In genomic region chr11:35491701-35492100, GRCm38 (mm10) we compare ENCODE assay signal across 17 mouse cellular contexts.
"Had no signal": no experiment of that assay in that cellular context is flagged by ENCODE, and none has a peak within 500 bp of the region (broad histone marks: within the 10 kb centered on the region; RNA-seq: fewer than 3 reads in every experiment).

No protein-coding gene starts in this region.

- H3K4me3 ChIP-seq: limb, embryonic 15.5 days; neural tube, embryonic 12.5 days had no signal

- H3K9me3 ChIP-seq: limb, embryonic 15.5 days; neural tube, embryonic 12.5 days had no signal

- DNase-seq: kidney, adult 18-20 months; kidney, adult 9 months; kidney, postnatal 14 days; kidney, postnatal 4 days; left cerebral cortex, postnatal 4 days; liver, postnatal 0 days; lung, postnatal 14 days; lung, postnatal 4 days; midbrain, embryonic 14.5 days; thymus, adult 18-20 months; thymus, postnatal 36 days had no signal

- H3K36me3 ChIP-seq: limb, embryonic 15.5 days; neural tube, embryonic 12.5 days had no signal

- ATAC-seq: intestine, embryonic 16.5 days; liver, postnatal 0 days had no signal

- H3K27ac ChIP-seq: limb, embryonic 15.5 days; liver, embryonic 14.5 days; neural tube, embryonic 12.5 days had no signal

- H3K9ac ChIP-seq: limb, embryonic 15.5 days; liver, embryonic 14.5 days; liver, postnatal 0 days; neural tube, embryonic 12.5 days had no signal

- H3K4me2 ChIP-seq: limb, embryonic 15.5 days; liver, embryonic 11.5 days; midbrain, embryonic 11.5 days; neural tube, embryonic 12.5 days had no signal

- H3K27me3 ChIP-seq: limb, embryonic 15.5 days; neural tube, embryonic 12.5 days had no signal

- H3K4me1 ChIP-seq: neural tube, embryonic 12.5 days had no signal
